ENCODE assay signal across 8 mouse cellular contexts in the genomic region with DNA sequence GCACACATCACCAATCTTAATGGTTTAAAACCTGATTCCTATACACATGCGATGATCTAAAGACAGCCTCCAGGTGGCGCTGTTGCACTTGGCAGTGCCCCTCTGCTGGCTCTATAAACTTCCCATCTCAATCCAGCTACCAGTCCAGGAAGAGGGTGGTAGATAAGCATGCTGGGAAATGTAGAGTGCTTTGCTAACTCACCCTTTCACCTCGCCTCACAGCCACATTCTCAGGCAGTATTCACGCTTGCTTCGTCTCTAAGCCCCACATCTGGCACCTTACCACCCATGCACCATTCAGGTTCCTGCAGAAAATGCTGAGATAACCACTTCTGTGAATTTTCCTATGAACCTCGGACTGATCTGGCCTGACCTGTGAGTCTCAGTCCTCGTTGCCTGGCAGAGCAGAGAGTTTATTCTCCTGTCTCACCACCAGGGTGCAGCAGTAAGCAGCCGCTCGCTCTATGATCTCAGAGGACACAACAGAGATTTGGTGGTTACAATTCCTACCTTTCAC. TPM values are rescaled to one million over a fixed set of nuclear protein-coding genes. Genes with fewer than 3 reads are reported as not detected.
DNase-seq lines count a peak whose midpoint lies in the region; ATAC-seq lines count a peak whose summit lies in the region.

No protein-coding gene starts in this region.

- 9% methylated on average over 9 of the region's 9 CpGs for WGBS in forebrain, embryonic 10.5 days
- 3% methylated on average over 9 of the region's 9 CpGs for WGBS in heart, embryonic 14.5 days
- WGBS in liver, embryonic 12.5 days (ENCODE audit: insufficient replicate concordance), result 6% methylated on average over 9 of the region's 9 CpGs
- WGBS in stomach, embryonic 14.5 days, result 15% methylated on average over 9 of the region's 9 CpGs

- H3K27ac ChIP-seq in forebrain, embryonic 10.5 days, result peak overlapping the region; percentile 75
- peak overlapping the region; percentile 81 to 84 for H3K27ac ChIP-seq in heart, embryonic 14.5 days (replicated peaks in 1 of 2; ENCODE audit: control insufficient read depth in 1 of 2, insufficient read depth in 1 of 2, low read depth in 2 of 2, low read length in 2 of 2)
- 0 out of 2 replicates have a peak overlapping the region, but pooled peaks have one; percentile 51 for H3K27ac ChIP-seq in liver, embryonic 12.5 days
- no peak overlapping the region for H3K27ac ChIP-seq in stomach, embryonic 14.5 days (ENCODE audit: low read length)

- H3K4me1 ChIP-seq in forebrain, embryonic 10.5 days, result 0 out of 2 replicates have a peak, but pooled peaks cover 3% of the 10 kb centered on the region
- H3K4me1 ChIP-seq in heart, embryonic 14.5 days (ENCODE audit: control insufficient read depth in 2 of 2, insufficient read depth in 2 of 2, low read length in 2 of 2), result peaks cover 7 to 8% of the 10 kb centered on the region in 2 experiments; a peak in 3 of 4 replicates
- peaks cover 11% of the 10 kb centered on the region for H3K4me1 ChIP-seq in liver, embryonic 12.5 days
- no peaks in the 10 kb centered on the region for H3K4me1 ChIP-seq in stomach, embryonic 14.5 days (ENCODE audit: control insufficient read depth, insufficient read depth, low read length)

- H3K9me3 ChIP-seq in forebrain, embryonic 10.5 days, result no peaks in the 10 kb centered on the region
- H3K9me3 ChIP-seq in heart, embryonic 14.5 days (ENCODE audit: control insufficient read depth, low read length), result no peaks in the 10 kb centered on the region
- H3K9me3 ChIP-seq in liver, embryonic 12.5 days (replicated peaks), result no peaks in the 10 kb centered on the region
- H3K9me3 ChIP-seq in stomach, embryonic 14.5 days (ENCODE audit: control insufficient read depth, low read depth, low read length), result no peaks in the 10 kb centered on the region

- H3K27me3 ChIP-seq in forebrain, embryonic 10.5 days (ENCODE audit: poor library complexity, severe bottlenecking), result no peaks in the 10 kb centered on the region
- no peaks in the 10 kb centered on the region for H3K27me3 ChIP-seq in heart, embryonic 14.5 days (ENCODE audit: control insufficient read depth, insufficient read depth, low read length)
- H3K27me3 ChIP-seq in liver, embryonic 12.5 days (replicated peaks), result no peaks in the 10 kb centered on the region
- H3K27me3 ChIP-seq in stomach, embryonic 14.5 days (ENCODE audit: control insufficient read depth, insufficient read depth, low read length), result no peaks in the 10 kb centered on the region

- peak overlapping the region; percentile 67 for H3K4me2 ChIP-seq in heart, embryonic 14.5 days (ENCODE audit: low read length)
- peak overlapping the region; percentile 58 for H3K4me2 ChIP-seq in liver, embryonic 12.5 days
- peak overlapping the region; percentile 17; the same call in 1 of the 2 replicates for H3K4me2 ChIP-seq in stomach, embryonic 14.5 days (replicated peaks; ENCODE audit: low read depth, low read length)

- peak; percentile 88 for ATAC-seq in CD4-positive, CD25-positive, alpha-beta regulatory T cell, adult 4 months
- ATAC-seq in heart, embryonic 14.5 days (ENCODE audit: insufficient number of reproducible peaks, insufficient read depth, low FRiP score, low read depth), result peak; percentile 84
- ATAC-seq in liver, embryonic 12.5 days, result peak; percentile 80
- peak; percentile 84 for ATAC-seq in stomach, embryonic 14.5 days (ENCODE audit: insufficient number of reproducible peaks, insufficient read depth, low FRiP score, low read depth)

- H3K9ac ChIP-seq in heart, embryonic 14.5 days (ENCODE audit: low read length), result no peak overlapping the region; the same call in 1 of the 2 replicates
- 0 out of 2 replicates have a peak overlapping the region, but pooled peaks have one; percentile 4 for H3K9ac ChIP-seq in liver, embryonic 12.5 days
- no peak overlapping the region for H3K9ac ChIP-seq in stomach, embryonic 14.5 days (replicated peaks; ENCODE audit: low read depth, low read length)

- DNase-seq in c-Kit-negative CD71-positive TER-119-positive erythroid progenitor cells, embryonic 14.5 days (ENCODE audit: low read depth, low spot score), result peak; percentile 34
- DNase-seq in forebrain, embryonic 10.5 days (ENCODE audit: extremely low spot score, low spot score), result peak; percentile 70
- peak; percentile 90 for DNase-seq in kidney, postnatal 10 days
- DNase-seq in naive thymus-derived CD4-positive, alpha-beta T cell, adult 2 months (ENCODE audit: low read depth), result peak; percentile 81

- peak overlapping the region; percentile 40 for H3K4me3 ChIP-seq in forebrain, embryonic 10.5 days
- peak overlapping the region; percentile 31 to 47; a peak in 3 of 4 replicates for H3K4me3 ChIP-seq in heart, embryonic 14.5 days (ENCODE audit: control insufficient read depth in 1 of 2, insufficient read depth in 1 of 2, low read depth in 1 of 2, low read length in 2 of 2)
- H3K4me3 ChIP-seq in liver, embryonic 12.5 days, result no peak overlapping the region; the same call in 1 of the 2 replicates
- no peak overlapping the region for H3K4me3 ChIP-seq in stomach, embryonic 14.5 days (ENCODE audit: low read depth, low read length)

- H3K36me3 ChIP-seq in forebrain, embryonic 10.5 days (replicated peaks), result peaks cover 44% of the 10 kb centered on the region
- peaks cover 26% of the 10 kb centered on the region for H3K36me3 ChIP-seq in heart, embryonic 14.5 days (ENCODE audit: control insufficient read depth, insufficient read depth, low read length)
- H3K36me3 ChIP-seq in liver, embryonic 12.5 days, result peaks cover 7% of the 10 kb centered on the region
- peaks cover 12% of the 10 kb centered on the region for H3K36me3 ChIP-seq in stomach, embryonic 14.5 days (ENCODE audit: control insufficient read depth, insufficient read depth, low read length)

RNA-seq across cellular contexts. Expression of a gene that starts 46.7 kb away (rescaled TPM):
- polyA plus RNA-seq in CD4-positive, CD25-positive, alpha-beta regulatory T cell, adult 4 months (2017; shearing (Covaris generic)), result 1 to 10 TPM in 1 of 2 experiments, under 1 TPM in 1; 0.74 to 1.4 TPM
- 22.4 and 23.6 TPM in 2 replicates for polyA plus RNA-seq in forebrain, embryonic 10.5 days (2016; fragmentation: Nextera tagmentation; extraction: Ambion mirVana)
- polyA plus RNA-seq in heart, embryonic 14.5 days (2014; fragmentation: Nextera tagmentation; extraction: Ambion mirVana), result 12.9 and 13.7 TPM in 2 replicates
- polyA plus RNA-seq in liver, embryonic 12.5 days (2016; fragmentation: Nextera tagmentation; extraction: Ambion mirVana), result 4.2 and 4.3 TPM in 2 replicates
- 17.0 and 19.8 TPM in 2 replicates for polyA plus RNA-seq in stomach, embryonic 14.5 days (2014; fragmentation: Nextera tagmentation; extraction: Ambion mirVana)

Comparison
In these comparisons a context has a peak if more than half of its experiments do, and no peak if none do; other contexts are left out.
1. DNase-seq: peak in every context shown above with its lines; median percentile 90 in kidney, postnatal 10 days; 81 in naive thymus-derived CD4-positive, alpha-beta T cell, adult 2 months; 70 in forebrain, embryonic 10.5 days; 34 in c-Kit-negative CD71-positive TER-119-positive erythroid progenitor cells, embryonic 14.5 days.
2. H3K4me3 ChIP-seq: peak in forebrain, embryonic 10.5 days (single experiment) and heart, embryonic 14.5 days (2 of 2); none in liver, embryonic 12.5 days (single experiment) and stomach, embryonic 14.5 days (single experiment).
3. H3K4me2 ChIP-seq: peak in every context shown above with its lines; median percentile 67 in heart, embryonic 14.5 days; 58 in liver, embryonic 12.5 days; 17 in stomach, embryonic 14.5 days.
4. Peak in every context shown above with its lines, with median percentiles within 50 percentile points of each other: ATAC-seq.